Mouse (Mus musculus) megakaryocyte, embryonic 14.5 days (primary cell): Measurements from ENCODE around the gene Sulf2.

Source experiments
- FLI1 ChIP-seq: IDR thresholded peaks from 2 replicates; pipeline ENCODE4 v1.6.1; 2012; ENCODE audit warnings: low read length, inconsistent platforms, mixed read lengths
- GATA1 ChIP-seq: IDR thresholded peaks from 3 replicates; pipeline ENCODE4 v1.6.1; 2012; ENCODE audit warnings: mixed read lengths, low read length, inconsistent platforms, borderline replicate concordance

- TF ChIP-seq GATA1 (no peak), FLI1 (no peak)
These were observed 38.0 kb upstream of the Sulf2 start for GRCm38 (mm10) chr2:166193509-166193908.
